Mouse (Mus musculus): ENCODE measurements around the gene Cdc42. TPM values are rescaled to one million over a fixed set of nuclear protein-coding genes. Genes with fewer than 3 reads are reported as not detected.

The Cdc42 gene
- total RNA-seq, 2 experiments from 2014 or later: 497 to 507 TPM

- intact Hi-C loops (cut with DNase I): no loop called here
- DNase-seq (ENCODE audit: extremely low spot score in 1 of 2, low spot score in 2 of 2): peak in 1 of 2 experiments; percentile 62
These were observed 62.6 kb downstream of the Cdc42 start for GRCm38 (mm10) chr4:137294951-137295350.

DNA sequence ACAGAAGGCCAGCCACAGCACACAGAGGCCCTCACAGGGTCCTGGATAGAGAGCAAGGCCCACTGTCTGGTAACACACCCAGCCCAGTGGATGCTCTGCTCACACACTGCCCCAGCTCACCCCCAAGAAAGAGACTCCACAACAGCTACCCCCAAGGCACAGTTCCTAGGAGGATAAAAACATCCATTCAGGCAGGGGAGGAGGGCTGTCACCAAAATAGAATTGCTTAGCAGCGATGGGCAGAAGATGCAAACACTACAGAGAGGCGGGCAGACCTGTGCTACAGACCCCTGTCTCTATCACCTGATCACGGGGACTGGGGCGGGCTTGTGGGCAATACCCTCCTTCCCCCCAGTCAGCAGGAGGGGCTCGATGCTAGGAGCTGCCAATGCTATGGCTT lies 63.0 kb downstream of the Cdc42 start:
- no peak for DNase-seq (ENCODE audit: extremely low spot score in 1 of 2, low spot score in 2 of 2)
- intact Hi-C loops (cut with DNase I): no loop called here

DNA sequence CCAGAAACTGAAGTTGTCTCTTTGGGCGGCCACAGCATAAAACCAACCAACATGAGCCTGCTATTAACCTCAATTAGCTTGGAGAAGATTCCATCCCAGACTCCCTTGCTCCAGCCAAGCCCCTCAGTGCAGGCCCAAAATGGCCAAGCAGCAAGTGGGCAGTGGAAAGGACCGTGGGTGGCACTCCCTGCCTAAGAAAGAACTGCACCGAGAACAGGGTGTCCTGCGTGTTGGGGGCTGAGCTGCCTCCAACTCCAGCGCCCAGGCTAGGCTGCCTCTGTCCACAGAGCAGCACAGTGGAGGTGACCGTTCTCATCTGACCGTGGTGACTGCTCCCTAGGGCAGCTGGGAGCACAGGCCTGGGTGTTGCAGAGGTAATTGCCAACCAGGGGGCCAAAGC lies 63.5 kb downstream of the Cdc42 start:
- intact Hi-C loops (cut with DNase I): no loop called here
- DNase-seq (ENCODE audit: extremely low spot score in 1 of 2, low spot score in 2 of 2): no peak

GRCm38 (mm10) chr4:137292625-137293024 lies 64.9 kb downstream of the Cdc42 start:
- intact Hi-C loops (cut with DNase I): no loop called here
- no peak for DNase-seq (ENCODE audit: extremely low spot score in 1 of 2, low spot score in 2 of 2)

DNA sequence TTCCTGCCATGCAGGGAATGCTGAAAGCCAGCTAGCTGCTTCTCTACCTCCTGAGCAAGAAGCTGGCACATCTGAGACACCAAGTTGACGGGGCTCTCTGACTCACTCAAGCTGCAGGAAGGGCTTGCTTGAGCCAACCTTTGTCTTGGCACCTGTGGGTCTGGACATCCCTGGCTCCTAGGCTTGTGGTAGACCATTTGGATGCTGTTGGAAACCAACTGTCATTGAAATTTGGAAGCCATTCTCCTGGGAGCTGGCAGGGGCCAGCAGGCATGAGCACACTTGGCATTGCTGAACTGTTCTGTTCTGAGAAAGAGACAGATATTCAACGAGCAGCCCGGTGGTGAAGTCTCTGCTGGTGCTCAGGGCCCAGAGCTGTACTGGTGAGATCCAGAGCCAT lies 67.3 kb downstream of the Cdc42 start:
- intact Hi-C loops (cut with DNase I): no loop called here
- DNase-seq (ENCODE audit: extremely low spot score in 1 of 2, low spot score in 2 of 2): no peak

DNA sequence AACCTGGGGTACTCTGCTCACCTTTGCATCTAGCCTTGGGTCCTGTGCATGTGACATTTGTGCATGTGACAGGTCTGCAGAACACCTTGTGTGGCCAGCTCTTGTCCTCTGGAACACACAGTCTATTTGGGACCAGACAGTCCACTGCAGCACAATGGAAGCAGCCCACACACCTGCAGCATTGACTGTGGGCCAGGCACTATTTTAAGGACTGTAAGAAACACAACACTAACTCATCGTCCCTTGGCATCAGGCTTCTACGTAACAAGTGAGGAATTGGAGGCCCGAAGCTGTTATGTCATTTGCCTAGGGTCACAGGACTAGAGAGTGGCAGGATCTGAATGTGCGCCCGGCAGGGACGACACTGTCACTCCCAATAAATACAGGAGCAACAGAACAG lies 67.8 kb downstream of the Cdc42 start:
- intact Hi-C loops (cut with DNase I): loop anchor here (5.0 kb wide), 1 partner anchor 202 kb away; no protein-coding TSS in a partner anchor
- DNase-seq (ENCODE audit: extremely low spot score in 1 of 2, low spot score in 2 of 2): no peak

GRCm38 (mm10) chr4:137287818-137288217 lies 69.7 kb downstream of the Cdc42 start:
- intact Hi-C loops (cut with DNase I): loop anchor here (5.0 kb wide), 1 partner anchor 201 kb away; no protein-coding TSS in a partner anchor
- DNase-seq (ENCODE audit: extremely low spot score in 1 of 2, low spot score in 2 of 2): peak in 1 of 2 experiments; percentile 74

DNA sequence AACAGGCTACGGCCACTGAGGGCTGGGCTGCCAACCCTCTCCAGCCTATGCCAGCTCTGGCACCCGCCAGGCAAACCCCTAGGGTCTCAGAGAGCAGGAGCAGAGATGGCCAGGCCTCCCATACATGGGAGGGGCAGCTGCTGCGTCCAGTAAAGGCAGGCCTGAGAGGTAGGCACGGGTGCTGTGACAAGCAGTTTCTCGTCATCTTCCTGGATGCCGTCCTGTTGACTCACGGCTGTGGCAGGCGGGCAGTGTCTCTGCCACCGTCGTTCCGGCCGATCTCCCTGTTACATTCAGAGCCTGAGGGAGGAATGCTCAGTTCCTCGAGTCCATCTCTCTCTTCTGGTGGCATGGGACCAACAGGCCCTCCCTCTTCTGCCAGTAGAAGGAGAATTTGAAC lies 70.3 kb downstream of the Cdc42 start:
- no peak for DNase-seq (ENCODE audit: extremely low spot score in 1 of 2, low spot score in 2 of 2)
- intact Hi-C loops (cut with DNase I): loop anchor here (5.0 kb wide), 1 partner anchor 200 kb away; no protein-coding TSS in a partner anchor

- intact Hi-C loops (cut with DNase I): loop anchor here (5.0 kb wide), 1 partner anchor 199 kb away; no protein-coding TSS in a partner anchor
- no peak for DNase-seq (ENCODE audit: extremely low spot score in 1 of 2, low spot score in 2 of 2)
These were observed 70.9 kb downstream of the Cdc42 start for GRCm38 (mm10) chr4:137286662-137286953.

GRCm38 (mm10) chr4:137285876-137286661 lies 71.5 kb downstream of the Cdc42 start:
- no peak for DNase-seq (ENCODE audit: extremely low spot score in 1 of 2, low spot score in 2 of 2)

GRCm38 (mm10) chr4:137283407-137283732 lies 74.2 kb downstream of the Cdc42 start:
- intact Hi-C loops (cut with DNase I): no loop called here
- DNase-seq (ENCODE audit: extremely low spot score in 1 of 2, low spot score in 2 of 2): no peak

More at GRCm38 (mm10) chr4:137285876-137286661, 71.5 kb downstream of the Cdc42 start:
- intact Hi-C loops (cut with DNase I): loop anchor here (5.0 kb wide), 1 partner anchor 199 kb away; no protein-coding TSS in a partner anchor

GRCm38 (mm10) chr4:137282584-137283406 lies 74.7 kb downstream of the Cdc42 start:
- no peak for DNase-seq (ENCODE audit: extremely low spot score in 1 of 2, low spot score in 2 of 2)
- intact Hi-C loops (cut with DNase I): no loop called here

GRCm38 (mm10) chr4:137282122-137282521 lies 75.4 kb downstream of the Cdc42 start:
- DNase-seq (ENCODE audit: extremely low spot score in 1 of 2, low spot score in 2 of 2): no peak
- intact Hi-C loops (cut with DNase I): no loop called here

DNA sequence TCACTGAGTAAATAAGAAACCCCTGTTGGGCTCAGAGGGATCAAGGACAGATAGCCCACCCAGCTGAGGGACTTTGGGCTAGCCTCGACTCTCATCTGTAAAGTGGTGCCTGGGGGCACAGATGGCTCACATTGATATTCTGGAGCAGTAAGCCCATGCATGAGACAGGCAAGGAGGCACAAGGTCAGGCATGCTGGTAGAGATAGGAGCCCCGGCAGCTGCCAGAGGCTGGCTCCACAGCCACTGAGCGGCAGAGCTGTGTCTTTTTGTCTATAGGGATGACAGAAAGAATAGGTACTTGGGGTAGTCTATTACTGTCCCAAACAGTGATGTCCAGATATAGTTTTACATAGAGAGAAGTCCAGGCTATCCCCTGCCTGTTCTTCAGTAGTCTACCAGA lies 76.2 kb downstream of the Cdc42 start:
- DNase-seq (ENCODE audit: extremely low spot score in 1 of 2, low spot score in 2 of 2): no peak
- intact Hi-C loops (cut with DNase I): no loop called here

- intact Hi-C loops (cut with DNase I): loop anchor here (5.0 kb wide), 1 partner anchor 117 kb away; no protein-coding TSS in a partner anchor
- no peak for DNase-seq (ENCODE audit: extremely low spot score in 1 of 2, low spot score in 2 of 2)
These were observed 78.2 kb downstream of the Cdc42 start for GRCm38 (mm10) chr4:137279346-137279745.

- intact Hi-C loops (cut with DNase I): loop anchor here (5.0 kb wide), 1 partner anchor 116 kb away; no protein-coding TSS in a partner anchor
- no peak for DNase-seq (ENCODE audit: extremely low spot score in 1 of 2, low spot score in 2 of 2)
These were observed 79.1 kb downstream of the Cdc42 start for GRCm38 (mm10) chr4:137278144-137279040.

DNA sequence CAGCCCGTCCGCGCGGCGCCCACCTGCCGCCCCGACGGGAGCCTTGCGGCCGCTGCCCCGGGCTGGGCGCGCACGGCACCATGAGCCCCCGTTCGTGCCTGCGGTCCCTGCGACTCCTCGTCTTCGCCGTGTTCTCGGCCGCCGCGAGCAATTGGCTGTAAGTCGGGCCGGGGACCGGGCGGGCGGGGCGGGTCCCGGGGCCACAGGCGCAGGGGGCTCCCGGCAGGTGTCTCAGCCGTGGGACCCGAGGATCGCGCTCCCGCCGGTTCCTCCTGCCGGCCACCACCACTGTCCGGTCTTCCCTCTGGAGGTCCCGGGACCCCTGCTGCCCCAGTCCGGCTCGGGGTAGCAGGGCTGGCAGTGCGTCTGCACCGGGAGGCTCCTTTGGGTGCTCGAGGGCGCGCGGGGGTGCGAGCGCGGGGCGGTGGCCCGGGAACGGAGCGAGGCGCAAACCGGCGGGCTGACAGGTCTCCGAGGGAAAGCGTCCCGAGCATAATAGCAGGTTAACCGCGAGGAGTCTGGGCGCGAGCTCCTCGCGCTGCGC lies 79.8 kb downstream of the Cdc42 start:
- intact Hi-C loops (cut with DNase I): loop anchor here (5.0 kb wide), 1 partner anchor 115 kb away; no protein-coding TSS in a partner anchor
- DNase-seq (ENCODE audit: extremely low spot score in 1 of 2, low spot score in 2 of 2): no peak

GRCm38 (mm10) chr4:137277166-137277513 lies 80.4 kb downstream of the Cdc42 start, which contains the start of gene Wnt4:
Wnt4 (plus strand) TSS chr4:137277489.
- intact Hi-C loops (cut with DNase I): loop anchor here (5.0 kb wide), 1 partner anchor 115 kb away; no protein-coding TSS in a partner anchor
- peak in 1 of 2 experiments; percentile 78 for DNase-seq (ENCODE audit: extremely low spot score in 1 of 2, low spot score in 2 of 2)
